Mouse (Mus musculus) intestine, embryonic 16.5 days (tissue): ENCODE data around the gene Crhr1. TPM values are rescaled to one million over a fixed set of nuclear protein-coding genes. Genes with fewer than 3 reads are reported as not detected.

Experiments
- ATAC-seq: fragments of 200-750 bp; cut with Nextera tagmentation; 2 replicates; pipeline ENCODE4 v1.8.0; 2017; ENCODE audit warnings: moderate TSS enrichment, moderate library complexity
- H3K27ac ChIP-seq: fragments of 300-500 bp; sonication (generic); 2 replicates; pipeline ENCODE4 v1.5.1; 2014; ENCODE audit warnings: mild to moderate bottlenecking, low read length
- H3K27me3 ChIP-seq: fragments of 300-500 bp; sonication (generic); replicated peaks from 2 replicates; pipeline ENCODE4 v1.6.1; 2014; ENCODE audit warnings: low read length, control low read depth, mixed read lengths; ENCODE audit not compliant: control insufficient read depth, insufficient read depth
- H3K36me3 ChIP-seq: fragments of 300-500 bp; sonication (generic); 2 replicates; pipeline ENCODE4 v1.6.1; 2014; ENCODE audit warnings: low read length, control low read depth; ENCODE audit not compliant: control insufficient read depth, insufficient read depth
- H3K4me1 ChIP-seq: fragments of 300-500 bp; sonication (generic); 2 replicates; pipeline ENCODE4 v1.6.1; 2014; ENCODE audit warnings: low read length, control low read depth, mixed read lengths; ENCODE audit not compliant: control insufficient read depth, insufficient read depth
- H3K4me2 ChIP-seq: fragments of 300-500 bp; sonication (generic); 2 replicates; pipeline ENCODE4 v1.6.1; 2014; ENCODE audit warnings: low read depth, low read length, control low read depth
- H3K4me3 ChIP-seq: fragments of 300-500 bp; sonication (generic); 2 replicates; pipeline ENCODE4 v1.5.1; 2014; ENCODE audit warnings: mild to moderate bottlenecking, low read length
- H3K9ac ChIP-seq: fragments of 300-500 bp; sonication (generic); 2 replicates; pipeline ENCODE4 v1.6.1; 2014; ENCODE audit warnings: low read depth, low read length
- H3K9me3 ChIP-seq: fragments of 300-500 bp; sonication (generic); 2 replicates; pipeline ENCODE4 v1.6.1; 2016; ENCODE audit warnings: low read length, control low read depth; ENCODE audit not compliant: control insufficient read depth
- WGBS: fragments of 180-500 bp; shearing (Covaris S2); extraction: QIAGEN DNeasy Blood & Tissue Kit; methylation state at CpG from one replicate; pipeline ENCODE4 v1.1.7; 2014; 5-methylcytosine and 5-hydroxymethylcytosine counted together
- polyA plus RNA-seq: library from polyadenylated mRNA; unstranded; fragments of >200 nt; fragmentation: Nextera tagmentation; extraction: Ambion mirVana; gene quantifications from 2 replicates; pipeline ENCODE4 v1.2.1, GENCODE M21; 2015

Gene Crhr1
- polyA plus RNA-seq, 1 experiment from 2014 or later: 0.12 TPM

GRCm38 (mm10) chr11:104129466-104129865 is 3.2 kb upstream of the Crhr1 start:
- Histone ChIP-seq H3K4me1 (peaks cover 18% of the 10 kb centered on the region; the same call in 1 of the 2 replicates), H3K9ac (no peak overlapping the region), H3K27ac (no peak overlapping the region), H3K36me3 (no peaks in the 10 kb centered on the region), H3K27me3 (peaks cover 45% of the 10 kb centered on the region), H3K4me2 (no peak overlapping the region), H3K4me3 (no peak overlapping the region), H3K9me3 (no peaks in the 10 kb centered on the region)
- WGBS: 81% methylated on average over 5 of the region's 5 CpGs
- ATAC-seq: no peak

DNA sequence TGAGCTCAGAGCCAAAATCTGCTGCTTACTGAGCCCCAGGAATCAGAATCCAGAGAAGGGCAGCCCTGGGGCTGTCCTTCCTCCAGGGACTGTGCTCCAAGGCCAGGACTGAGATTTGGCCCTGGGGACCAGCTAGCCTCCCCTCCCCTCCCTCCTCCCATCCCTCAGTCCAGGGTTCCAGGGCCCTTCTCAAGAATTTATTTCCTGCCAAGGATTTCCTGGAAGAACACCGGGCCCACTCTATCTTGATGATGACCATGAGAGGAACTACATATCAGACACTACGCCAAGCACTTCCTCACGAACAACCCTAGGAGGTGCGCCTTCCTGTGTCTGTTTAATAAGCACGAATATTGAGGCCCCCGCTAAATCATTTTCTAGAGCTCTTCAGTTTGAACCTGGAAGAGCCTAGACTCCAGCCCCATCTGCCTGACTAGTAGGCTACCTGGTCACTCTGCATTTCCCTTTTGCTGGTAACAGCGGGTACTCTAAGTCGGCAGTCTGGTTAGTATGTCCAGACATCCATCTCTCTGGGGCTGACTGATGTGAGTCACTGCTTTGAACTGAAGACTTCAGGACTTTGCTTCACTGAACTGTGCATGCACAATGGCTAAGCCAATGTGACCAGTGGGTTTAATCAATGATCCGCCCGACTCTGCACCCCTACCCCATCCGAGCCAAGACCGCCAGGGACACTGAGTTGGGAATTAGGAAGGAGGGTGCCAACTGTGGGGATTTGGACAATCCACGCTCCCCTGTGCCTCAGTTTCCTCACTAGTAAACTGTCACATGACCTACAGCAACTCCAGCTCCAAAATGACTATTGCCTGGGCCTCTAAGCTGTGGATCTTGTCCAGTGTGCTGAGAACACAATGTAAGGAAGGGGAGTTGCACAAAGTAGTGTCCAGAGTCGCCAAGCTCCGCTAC is 1.7 kb upstream of the Crhr1 start:
- Histone ChIP-seq H3K9me3 (no peaks in the 10 kb centered on the region), H3K4me1 (peaks cover 18% of the 10 kb centered on the region; the same call in 1 of the 2 replicates), H3K27ac (no peak overlapping the region), H3K4me3 (no peak overlapping the region), H3K9ac (no peak overlapping the region), H3K36me3 (no peaks in the 10 kb centered on the region), H3K27me3 (peaks cover 60% of the 10 kb centered on the region), H3K4me2 (no peak overlapping the region)
- WGBS: 65% methylated on average over 15 of the region's 15 CpGs
- no peak for ATAC-seq

- H3K4me3 ChIP-seq: peak overlapping the region; percentile 52
- H3K4me2 ChIP-seq: peak overlapping the region; percentile 84; the same call in 1 of the 2 replicates
- H3K27ac ChIP-seq: no peak overlapping the region
- H3K9ac ChIP-seq: no peak overlapping the region
- H3K9me3 ChIP-seq: no peaks in the 10 kb centered on the region
- under 1% methylated on average over 21 of the region's 21 CpGs for WGBS
- peaks cover 67% of the 10 kb centered on the region for H3K27me3 ChIP-seq
- no peak for ATAC-seq
- H3K4me1 ChIP-seq: peaks cover 18% of the 10 kb centered on the region; the same call in 1 of the 2 replicates
- H3K36me3 ChIP-seq: no peaks in the 10 kb centered on the region
Measured at GRCm38 (mm10) chr11:104131756-104132155, 899 bp upstream of the Crhr1 start.

DNA sequence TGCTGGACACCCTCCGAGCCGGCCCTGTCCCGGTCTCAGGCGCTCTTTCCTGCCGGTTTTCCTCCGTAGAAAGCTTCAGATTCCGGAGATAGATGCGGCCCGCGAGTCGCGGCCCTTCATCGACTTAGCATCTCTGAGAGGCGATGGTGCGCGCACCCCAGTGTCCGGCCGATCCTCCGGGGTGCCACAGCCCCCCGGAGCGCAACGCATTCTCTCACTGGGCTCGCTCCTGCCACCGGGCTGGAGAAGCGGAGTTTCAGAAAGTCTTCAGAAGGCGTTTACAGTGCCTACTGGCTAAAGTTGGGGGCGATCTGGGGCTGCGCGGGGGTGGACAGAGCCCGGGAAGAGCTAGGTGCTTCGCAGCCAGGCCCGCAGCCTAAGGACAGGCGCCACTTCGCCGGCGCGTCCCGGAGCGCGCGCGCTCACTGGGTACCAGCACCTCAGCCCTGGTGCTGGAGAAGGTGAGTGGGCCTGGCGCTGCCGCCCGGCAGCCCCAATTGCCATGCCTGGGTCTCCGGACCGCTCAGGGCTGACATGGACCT is 858 bp downstream of the Crhr1 start:
- H3K9ac ChIP-seq: 0 out of 2 replicates have a peak overlapping the region, but pooled peaks have one; percentile 45
- H3K9me3 ChIP-seq: no peaks in the 10 kb centered on the region
- H3K4me2 ChIP-seq: peak overlapping the region; percentile 84
- peaks cover 70% of the 10 kb centered on the region for H3K27me3 ChIP-seq
- H3K36me3 ChIP-seq: no peaks in the 10 kb centered on the region
- WGBS: under 1% methylated on average over 47 of the region's 47 CpGs
- H3K4me3 ChIP-seq: peak overlapping the region; percentile 52
- H3K27ac ChIP-seq: no peak overlapping the region
- peaks cover 18% of the 10 kb centered on the region; the same call in 1 of the 2 replicates for H3K4me1 ChIP-seq
- no peak for ATAC-seq

GRCm38 (mm10) chr11:104138976-104139375 is 6.3 kb downstream of the Crhr1 start:
- Histone ChIP-seq H3K9me3 (no peaks in the 10 kb centered on the region), H3K27ac (no peak overlapping the region), H3K27me3 (peaks cover 30% of the 10 kb centered on the region), H3K9ac (no peak overlapping the region), H3K4me3 (no peak overlapping the region), H3K4me2 (no peak overlapping the region), H3K4me1 (no peaks in the 10 kb centered on the region), H3K36me3 (no peaks in the 10 kb centered on the region)
- 68% methylated on average over 3 of the region's 3 CpGs for WGBS
- ATAC-seq: no peak

GRCm38 (mm10) chr11:104144930-104145329 is 12.3 kb downstream of the Crhr1 start:
- Histone ChIP-seq H3K36me3 (no peaks in the 10 kb centered on the region), H3K4me2 (no peak overlapping the region), H3K9ac (no peak overlapping the region), H3K27ac (no peak overlapping the region), H3K4me1 (no peaks in the 10 kb centered on the region), H3K9me3 (no peaks in the 10 kb centered on the region), H3K27me3 (no peaks in the 10 kb centered on the region), H3K4me3 (no peak overlapping the region)
- 100% methylated on average over 1 of the region's 1 CpGs for WGBS
- ATAC-seq: no peak

DNA sequence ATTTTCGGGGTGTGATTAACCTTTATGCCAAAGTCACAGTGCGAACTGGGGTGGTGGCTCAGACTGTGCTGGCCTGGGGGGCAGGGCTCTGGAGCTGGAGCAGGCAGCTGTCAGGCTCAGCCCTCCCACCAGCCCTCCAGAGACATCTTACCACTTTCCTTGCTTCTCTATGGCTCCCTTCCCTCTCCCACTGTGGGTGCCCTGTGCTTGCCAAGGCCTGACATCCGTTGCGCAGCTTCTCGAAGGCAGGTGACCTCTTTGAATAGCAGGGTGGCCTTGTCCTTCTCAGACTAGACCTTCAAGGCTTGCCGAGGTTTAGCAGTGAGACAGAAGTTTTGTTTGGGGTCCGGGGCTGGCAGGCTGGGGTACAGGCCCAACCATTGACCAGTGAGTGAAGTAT is 16.1 kb downstream of the Crhr1 start:
- Histone ChIP-seq H3K4me3 (no peak overlapping the region), H3K4me1 (no peaks in the 10 kb centered on the region), H3K27me3 (no peaks in the 10 kb centered on the region), H3K9me3 (no peaks in the 10 kb centered on the region), H3K36me3 (no peaks in the 10 kb centered on the region), H3K9ac (no peak overlapping the region), H3K27ac (no peak overlapping the region), H3K4me2 (no peak overlapping the region)
- ATAC-seq: no peak
- 83% methylated on average over 7 of the region's 7 CpGs for WGBS

GRCm38 (mm10) chr11:104150911-104151310 is 18.3 kb downstream of the Crhr1 start:
- H3K27me3 ChIP-seq: no peaks in the 10 kb centered on the region
- H3K9ac ChIP-seq: no peak overlapping the region
- no peak for ATAC-seq
- no peaks in the 10 kb centered on the region for H3K36me3 ChIP-seq
- WGBS: 81% methylated on average over 5 of the region's 5 CpGs
- no peak overlapping the region for H3K27ac ChIP-seq
- H3K4me3 ChIP-seq: no peak overlapping the region
- H3K4me1 ChIP-seq: no peaks in the 10 kb centered on the region
- H3K4me2 ChIP-seq: no peak overlapping the region
- H3K9me3 ChIP-seq: no peaks in the 10 kb centered on the region

GRCm38 (mm10) chr11:104154332-104154731 is 21.7 kb downstream of the Crhr1 start:
- Histone ChIP-seq H3K9me3 (no peaks in the 10 kb centered on the region), H3K27me3 (peaks cover 10% of the 10 kb centered on the region), H3K27ac (no peak overlapping the region), H3K36me3 (no peaks in the 10 kb centered on the region), H3K4me3 (no peak overlapping the region), H3K9ac (no peak overlapping the region), H3K4me2 (no peak overlapping the region), H3K4me1 (no peaks in the 10 kb centered on the region)
- 69% methylated on average over 4 of the region's 4 CpGs for WGBS
- ATAC-seq: no peak
